Mouse (Mus musculus): Measurements from ENCODE around the gene Ascc1.
"Not testable (repeated sequence)": the region's sequence is repeated elsewhere in the genome, so short reads cannot be mapped to it uniquely, and the experiment has no call there.

The Ascc1 gene

DNA sequence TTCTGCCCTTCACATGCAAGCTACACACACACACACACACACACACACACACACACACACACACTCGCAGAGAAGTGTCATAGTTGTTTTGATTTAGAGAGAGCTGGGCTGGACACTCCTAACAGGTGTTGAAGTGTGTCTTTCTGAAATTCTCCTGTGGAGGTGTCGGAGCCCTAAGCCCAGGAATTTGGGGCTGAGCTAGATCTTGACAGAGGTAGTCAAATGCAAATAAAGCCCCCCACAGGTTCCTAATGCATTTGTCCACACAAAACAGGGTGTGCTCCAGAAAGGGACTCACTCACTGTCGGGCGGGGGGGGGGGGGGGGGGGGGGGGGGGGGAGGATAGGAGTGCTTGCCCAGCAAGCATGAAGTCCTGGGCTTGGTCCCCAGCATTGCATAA, 25.5 kb upstream of the Ascc1 start:
- no peak for DNase-seq (ENCODE audit: low read depth, low spot score)

DNA sequence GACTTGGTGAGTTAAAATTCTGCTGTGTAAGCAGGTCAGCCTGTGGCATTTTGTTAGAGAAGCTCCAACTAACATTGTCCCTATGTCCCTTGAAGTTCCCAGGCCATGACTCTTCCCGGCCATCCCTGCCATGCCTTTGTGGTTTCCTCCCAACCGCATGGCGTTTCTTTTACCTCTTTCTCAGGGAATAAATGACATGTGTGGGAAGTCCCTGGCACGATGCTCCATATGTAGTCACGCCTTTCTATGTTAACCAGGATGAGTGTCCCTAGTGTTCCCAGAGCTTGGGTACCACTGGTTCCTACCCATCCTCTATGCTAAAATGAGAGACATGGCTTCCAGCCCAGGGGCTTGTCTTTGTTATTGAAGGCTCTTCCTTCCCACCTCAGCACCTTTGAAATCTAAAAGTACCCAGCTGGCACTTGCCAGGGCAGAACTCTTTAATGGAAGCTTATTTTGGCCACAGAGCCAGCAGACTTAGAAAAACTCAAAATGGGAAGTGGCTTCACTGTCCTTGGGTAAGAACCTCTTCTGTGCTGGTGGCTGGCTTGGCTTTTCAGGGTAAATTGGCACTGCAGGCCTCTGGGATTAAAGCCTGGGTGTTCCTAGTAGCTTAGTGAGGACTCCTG, 24.8 kb upstream of the Ascc1 start:
- no peak for DNase-seq (ENCODE audit: low read depth, low spot score)

DNA sequence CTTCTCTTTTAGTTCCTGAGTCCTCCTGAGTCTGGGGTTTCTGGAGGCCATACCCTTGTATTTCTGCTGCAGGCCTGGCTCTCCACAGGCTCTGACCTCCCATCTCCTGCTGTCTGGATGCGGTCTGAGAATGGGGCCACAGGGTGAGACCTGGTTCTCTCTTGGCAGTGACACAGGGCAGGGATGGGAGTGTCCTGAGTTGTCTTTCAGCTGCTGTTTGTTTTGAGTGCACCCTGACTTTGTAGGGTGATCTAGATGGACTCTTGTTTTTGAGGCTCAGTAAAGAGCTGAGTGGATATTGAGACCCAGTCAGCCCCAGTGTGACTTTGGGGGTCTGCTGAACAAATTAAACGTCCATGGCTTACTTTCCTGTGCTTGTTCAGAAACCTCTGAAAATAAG, 24.2 kb upstream of the Ascc1 start:
- no peak for DNase-seq (ENCODE audit: low read depth, low spot score)

DNA sequence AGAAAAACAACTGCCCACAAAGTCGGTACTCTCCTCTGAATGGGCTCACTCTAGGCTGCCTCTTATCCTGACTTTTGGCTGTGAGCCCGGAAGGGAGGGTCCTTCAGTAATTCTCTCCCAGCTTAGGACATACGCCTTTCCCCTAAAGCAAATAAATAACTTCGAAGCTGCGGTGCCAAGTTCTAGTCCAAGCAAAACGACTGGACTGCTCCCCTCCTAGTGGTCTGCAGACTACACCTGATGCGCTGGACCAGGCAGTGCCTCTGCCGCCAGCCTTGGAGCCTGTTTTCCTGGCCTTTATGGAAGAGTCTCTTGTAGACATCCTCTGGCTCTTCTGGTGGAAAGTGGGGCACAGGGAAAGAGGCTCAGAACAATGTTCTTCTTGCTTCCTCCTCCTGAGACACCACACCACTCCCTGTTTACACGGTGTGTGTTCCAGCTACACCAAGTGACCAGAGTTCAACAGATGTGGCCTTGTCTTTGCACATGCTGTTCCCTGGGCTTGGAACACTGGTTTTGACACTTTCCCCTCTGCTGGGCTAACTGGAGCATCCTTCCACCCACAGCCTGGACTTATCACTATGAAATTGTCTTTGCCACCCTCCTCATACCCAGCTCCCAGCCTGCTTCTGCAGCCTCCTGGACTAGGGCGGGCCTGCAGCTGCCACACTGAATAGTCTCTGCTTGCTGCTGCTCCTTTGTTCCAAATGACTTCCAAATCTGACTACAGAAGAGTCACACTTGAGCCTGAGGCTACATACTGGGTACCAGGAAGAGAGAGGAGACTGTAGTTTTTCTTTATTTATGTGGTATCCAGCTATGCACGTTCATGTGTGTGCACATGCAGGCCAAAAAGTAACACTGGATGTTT, 23.5 kb upstream of the Ascc1 start:
- peak; percentile 72 for DNase-seq (ENCODE audit: low read depth, low spot score)

DNA sequence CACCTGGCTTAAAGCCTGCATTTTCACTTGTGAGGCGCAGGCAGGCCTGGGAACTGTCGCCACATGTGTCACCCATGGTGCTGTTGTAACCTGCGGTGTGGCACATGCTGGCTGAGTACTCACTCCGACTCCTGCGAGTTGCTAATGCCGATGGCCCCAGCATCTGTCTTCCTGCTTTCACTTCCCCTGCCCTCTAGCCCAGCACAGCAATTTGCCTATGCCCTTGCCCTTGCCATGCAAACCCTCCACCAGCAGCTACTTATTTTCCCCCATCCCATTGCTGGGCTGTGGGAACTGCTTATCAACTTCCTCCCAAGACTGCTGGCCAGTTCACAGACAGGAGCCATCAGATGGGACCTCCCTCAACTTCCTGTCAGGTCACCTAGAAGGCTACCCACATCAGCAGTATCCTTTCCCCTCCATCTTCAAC, 21.8 kb upstream of the Ascc1 start:
- no peak for DNase-seq (ENCODE audit: low read depth, low spot score)

DNA sequence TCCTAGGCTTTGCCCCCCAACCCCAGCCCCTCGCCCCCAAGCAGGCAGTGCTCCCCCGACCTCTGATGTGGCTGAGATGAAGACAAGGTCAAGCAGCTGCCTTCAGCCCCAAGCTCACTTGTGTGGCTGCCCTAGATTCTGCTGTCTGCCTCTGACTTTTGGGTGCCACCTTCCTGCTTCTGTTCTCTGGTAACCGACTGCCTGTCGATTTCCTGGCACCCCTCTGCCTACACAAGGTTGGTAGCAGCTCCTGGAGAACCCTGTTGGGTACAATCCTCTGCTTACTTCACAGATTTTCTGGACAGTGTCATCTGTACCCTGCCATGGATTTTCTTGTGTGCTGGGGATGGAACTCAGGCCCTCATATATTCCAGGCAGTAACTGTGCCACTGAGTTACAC, 21.3 kb upstream of the Ascc1 start:
- no peak for DNase-seq (ENCODE audit: low read depth, low spot score)

DNA sequence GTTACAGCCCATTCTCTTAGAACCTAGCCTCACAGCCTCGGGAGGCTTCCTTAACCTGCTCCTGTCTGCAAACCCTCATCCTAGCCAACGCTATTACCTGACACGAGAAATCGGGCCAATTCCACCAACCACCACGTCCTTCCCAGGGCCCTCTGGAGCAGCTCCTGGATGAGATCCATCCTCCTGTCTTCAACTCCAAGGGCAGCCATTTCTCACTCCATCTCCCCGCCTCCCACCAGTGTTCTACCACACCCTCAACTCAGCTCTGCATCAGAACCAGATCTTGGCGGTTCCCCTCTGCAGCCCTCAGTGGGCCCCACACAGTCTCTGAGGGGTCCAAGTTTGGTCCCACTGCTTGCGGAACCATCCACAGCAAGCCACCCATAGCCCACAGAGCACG, 20.8 kb upstream of the Ascc1 start:
- no peak for DNase-seq (ENCODE audit: low read depth, low spot score)

DNA sequence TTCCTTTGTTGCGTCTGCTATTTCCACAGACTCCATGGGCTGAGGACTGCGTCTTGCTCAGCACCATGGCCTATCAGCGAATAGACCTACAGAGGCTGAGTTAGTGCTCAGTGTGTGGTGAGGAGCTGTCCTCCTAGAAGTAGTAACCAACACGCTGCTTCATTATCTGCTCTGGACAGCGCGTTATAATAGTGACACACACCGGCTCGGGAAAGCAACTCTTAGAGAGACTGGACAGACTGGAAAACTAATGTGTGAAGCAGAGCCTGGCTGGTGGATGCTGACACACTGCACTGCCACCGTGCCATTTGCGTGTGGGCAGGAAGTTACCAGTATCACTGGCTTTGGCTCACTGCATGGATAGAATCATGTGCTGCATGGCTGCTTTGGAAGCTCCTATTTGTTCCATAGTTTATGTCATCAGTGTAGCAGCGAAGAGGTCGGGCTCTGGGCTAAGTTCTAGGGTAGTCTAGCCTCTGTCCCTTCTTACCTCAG, 20.2 kb upstream of the Ascc1 start:
- DNase-seq (ENCODE audit: low read depth, low spot score): no peak

DNA sequence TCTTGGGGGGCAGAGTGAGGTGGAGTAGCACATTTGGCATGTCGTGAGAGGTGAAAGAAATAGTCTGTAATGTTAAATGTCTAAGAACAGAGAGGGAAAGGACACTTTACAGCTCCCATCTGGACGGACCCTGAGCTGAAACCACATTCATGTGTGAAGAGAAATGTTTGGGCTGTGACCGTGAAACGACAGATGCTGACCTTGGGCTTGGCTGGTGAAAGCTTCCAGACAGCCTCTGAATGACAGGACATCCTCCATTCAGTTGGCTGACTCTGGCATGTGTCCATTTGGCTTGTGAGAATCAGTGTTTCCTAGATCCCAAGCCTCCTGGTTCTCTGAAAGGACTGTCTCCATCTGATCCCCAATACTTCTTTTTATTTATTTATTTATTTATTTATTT, 14.6 kb upstream of the Ascc1 start:
- no peak for DNase-seq (ENCODE audit: low read depth, low spot score)

DNA sequence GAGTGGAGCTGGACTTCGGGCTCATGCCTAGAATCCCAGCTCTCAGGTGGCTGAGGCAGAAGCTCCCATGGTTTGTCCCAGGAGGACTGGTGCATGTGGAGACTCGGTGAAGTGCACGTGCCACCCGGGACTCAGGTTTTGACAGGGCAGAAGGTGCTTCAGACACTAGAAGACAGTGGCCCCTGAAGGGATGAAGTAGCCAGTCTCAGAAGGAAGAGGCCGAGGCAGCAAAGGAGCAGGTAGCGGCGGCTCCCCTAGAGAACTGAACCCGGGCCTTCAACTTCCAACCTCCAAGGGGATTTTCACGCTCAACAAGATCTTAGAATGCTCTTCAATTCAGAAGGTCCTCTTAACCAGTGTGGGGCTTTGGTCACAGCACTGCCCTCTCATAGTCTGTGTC, 12.2 kb upstream of the Ascc1 start:
- no peak for DNase-seq (ENCODE audit: low read depth, low spot score)

DNA sequence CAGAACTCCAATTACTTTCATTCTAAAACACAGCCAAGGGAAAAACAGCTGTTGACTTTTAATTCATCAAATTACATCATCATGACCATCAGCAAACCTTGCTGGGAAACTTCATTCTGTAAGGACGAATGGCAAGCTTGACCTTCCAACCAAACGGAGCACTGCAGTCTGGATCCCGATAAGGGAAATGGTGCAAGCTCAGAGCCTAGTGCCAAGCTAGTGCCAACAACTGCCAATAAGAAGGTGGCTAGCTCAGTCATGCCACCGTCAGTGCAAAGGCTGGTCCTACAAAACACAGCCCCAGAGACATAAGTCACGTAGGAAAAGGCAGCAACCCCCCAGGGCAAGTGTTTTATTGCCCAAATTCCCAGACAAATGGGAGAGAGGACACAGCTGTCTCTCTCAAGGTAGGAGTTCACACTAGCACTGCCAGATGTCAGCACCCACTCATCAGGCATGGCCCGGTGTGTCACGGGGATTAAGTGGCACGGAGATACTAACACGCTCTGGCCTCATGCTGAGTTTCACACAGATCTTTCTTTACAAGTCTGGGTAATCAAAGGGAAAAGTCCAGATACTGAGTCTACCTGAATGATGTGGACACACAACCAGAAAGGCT, 11.2 kb upstream of the Ascc1 start:
- no peak for DNase-seq (ENCODE audit: low read depth, low spot score)

DNA sequence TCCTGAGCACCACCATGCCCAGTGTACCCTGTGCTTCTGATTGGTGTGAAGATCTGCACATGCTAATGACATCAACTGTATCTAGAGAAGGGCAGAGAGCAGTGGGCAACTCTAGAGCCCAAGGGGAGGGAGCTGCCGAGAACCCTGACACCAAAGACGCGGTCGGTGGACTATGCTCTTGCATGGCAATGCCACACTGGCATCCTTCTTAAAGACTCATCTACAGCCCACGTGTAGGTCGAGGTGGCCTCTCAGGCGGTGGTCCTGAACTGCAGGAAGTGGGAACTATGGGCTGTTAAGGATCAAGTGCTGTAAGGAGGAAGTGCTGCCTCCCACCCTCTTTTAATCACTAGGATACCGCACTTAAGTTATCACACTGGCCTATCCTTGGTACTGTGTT, 10.6 kb upstream of the Ascc1 start:
- DNase-seq (ENCODE audit: low read depth, low spot score): no peak

DNA sequence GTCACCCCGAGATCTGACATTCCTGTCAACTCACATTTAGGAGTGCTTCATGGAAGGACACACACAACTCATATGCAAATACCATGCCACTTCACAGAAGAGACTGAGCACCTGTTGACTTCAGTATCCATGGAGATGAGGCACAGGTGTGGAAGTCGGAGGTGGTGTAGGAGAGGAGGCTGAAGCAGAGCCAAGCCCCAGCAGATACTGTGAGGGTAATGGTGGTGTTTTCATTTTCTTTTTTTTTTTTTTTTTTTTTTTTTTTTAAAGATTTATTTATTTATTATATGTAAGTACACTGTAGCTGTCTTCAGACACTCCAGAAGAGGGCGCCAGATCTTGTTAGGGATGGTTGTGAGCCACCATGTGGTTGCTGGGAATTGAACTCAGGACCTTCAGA, 8.8 kb upstream of the Ascc1 start:
- not testable (repeated sequence) for DNase-seq (ENCODE audit: low read depth, low spot score)

DNA sequence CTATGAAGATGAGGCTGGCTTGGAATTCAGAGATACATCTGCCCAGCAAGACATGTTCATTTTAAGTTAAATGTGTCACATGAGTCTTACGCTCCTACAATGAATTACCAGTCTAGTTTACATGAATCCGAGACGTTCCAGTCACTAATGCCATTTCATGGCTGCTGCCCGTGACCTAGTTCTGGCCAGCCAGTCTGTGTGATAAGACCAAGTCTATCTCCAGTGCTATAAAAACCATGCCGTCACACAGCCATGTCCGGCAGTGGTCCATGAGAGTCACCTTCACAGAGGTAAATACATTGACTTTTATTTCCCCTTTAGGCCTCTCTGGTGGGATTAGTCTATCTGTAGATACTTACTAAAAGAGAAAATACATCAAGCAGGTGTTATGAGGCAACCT, 6.7 kb upstream of the Ascc1 start:
- DNase-seq (ENCODE audit: low read depth, low spot score): no peak

DNA sequence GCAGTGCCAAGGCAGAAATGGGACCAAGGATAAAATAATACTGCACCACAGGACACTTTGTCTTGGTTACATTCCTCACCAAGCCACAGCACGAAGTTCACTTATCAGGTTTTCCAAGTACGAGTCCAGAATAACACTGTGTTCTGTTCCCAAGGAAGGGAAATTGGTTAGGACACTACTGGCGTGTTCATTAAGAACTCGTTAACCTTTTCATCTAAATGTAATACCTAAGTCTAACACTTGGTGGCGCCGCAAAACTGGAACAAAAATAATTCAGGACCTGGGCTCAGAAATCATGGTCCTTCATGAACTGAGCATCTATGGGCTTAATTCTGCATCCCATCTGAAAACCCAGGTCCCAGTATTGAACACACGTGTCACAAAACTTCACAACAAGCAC, 5.0 kb upstream of the Ascc1 start:
- peak; percentile 76 for DNase-seq (ENCODE audit: low read depth, low spot score)

DNA sequence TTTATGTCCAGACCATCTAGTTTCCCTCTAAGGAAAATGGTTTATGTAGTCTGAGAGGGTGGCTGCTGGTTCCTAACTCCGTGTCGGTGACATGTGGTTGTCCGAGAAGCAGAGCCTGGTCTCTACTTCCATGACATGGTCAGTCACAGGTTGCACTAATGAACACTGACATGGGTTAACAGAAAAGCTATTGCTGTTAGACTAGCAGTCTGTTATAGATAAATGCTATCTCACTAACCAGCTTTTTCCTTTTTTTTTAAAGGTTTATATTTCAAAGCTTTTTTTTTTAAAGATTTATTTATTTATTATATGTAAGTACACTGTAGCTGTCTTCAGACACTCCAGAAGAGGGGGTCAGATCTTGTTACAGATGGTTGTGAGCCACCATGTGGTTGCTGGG, 3.5 kb upstream of the Ascc1 start:
- no peak for DNase-seq (ENCODE audit: low read depth, low spot score)

DNA sequence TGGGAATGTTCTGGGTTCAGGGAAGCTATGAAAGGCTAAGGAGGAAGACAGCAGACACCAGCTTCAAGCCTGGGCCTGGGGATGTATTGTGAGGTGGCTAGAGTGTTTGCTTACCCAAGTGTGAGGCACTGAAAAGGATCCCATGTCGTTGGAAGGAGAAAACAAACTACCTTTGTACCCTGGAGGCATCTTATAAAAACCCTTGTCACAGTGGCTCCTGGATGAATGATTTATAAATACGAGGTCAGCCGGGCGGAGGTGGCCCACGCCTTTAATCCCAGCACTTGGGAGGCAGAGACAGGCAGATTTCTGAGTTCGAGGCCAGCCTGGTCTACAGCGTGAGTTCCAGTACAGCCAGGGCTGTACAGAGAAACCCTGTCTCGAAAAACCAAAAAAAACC, 942 bp upstream of the Ascc1 start:
- not testable (repeated sequence) for DNase-seq (ENCODE audit: low read depth, low spot score)

DNA sequence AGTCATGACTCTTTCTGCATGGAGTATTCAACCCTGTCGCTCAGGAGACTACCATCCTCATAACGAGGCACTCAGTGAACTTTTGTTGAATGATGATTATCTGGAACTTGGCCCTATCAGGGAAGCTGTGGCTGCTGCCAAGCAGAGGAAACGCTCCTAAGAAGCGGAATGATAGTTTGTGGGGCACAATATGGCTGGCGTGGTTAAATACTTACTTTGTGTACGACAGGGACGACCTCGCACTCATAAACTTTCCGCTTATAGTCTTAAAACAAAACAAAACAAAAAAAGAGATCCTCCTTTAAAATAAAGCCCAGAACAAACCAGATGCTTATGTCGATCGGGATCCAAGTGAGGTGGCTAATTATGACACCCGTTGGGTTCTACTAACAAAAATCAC, 402 bp upstream of the Ascc1 start:
- no peak for DNase-seq (ENCODE audit: low read depth, low spot score)

DNA sequence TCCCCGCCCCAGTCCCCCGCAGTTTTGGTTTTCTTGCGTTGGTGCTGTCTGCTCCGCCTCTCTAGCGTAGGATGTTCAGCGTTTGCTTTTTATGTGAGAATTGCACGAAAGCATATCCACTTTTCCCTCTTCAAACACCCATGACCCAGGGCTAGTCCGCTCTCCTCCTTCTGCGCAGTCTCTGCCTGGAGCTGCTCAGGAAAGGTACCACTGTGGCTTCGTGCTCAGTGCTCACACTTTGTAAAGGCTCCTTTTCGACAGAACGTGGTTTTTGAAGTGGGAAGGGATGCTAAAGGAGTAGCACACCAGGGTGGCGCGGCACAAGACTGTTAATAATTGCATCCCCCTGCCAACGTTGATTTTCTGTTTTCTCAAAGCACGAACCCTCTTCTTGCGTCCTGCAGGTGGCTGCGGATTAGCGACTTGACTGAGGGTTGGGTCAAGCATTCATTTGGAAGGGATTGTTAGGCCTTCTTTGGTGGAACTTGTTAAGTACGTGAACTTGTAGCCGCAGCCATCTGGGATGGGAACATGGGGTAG, 678 bp downstream of the Ascc1 start:
- no peak for DNase-seq (ENCODE audit: low read depth, low spot score)

DNA sequence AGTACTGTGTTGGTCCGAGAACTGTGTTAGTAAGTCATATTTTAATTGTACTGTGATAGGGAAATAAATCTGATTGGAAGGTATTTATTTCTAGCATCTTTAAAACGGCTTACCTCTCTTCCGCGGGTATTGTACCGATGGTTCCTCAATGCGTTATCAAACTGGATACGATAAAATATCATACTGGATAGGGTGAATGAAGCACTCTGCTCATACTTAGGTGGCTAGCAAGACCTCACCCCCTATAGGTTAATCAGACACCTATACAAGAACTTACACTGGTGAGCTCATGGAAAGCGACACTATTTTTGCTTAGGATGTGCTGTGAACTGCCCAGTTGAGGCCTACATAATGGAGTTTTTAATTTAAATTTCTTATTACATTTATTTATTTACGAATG, 1.2 kb downstream of the Ascc1 start:
- DNase-seq (ENCODE audit: low read depth, low spot score): no peak

DNA sequence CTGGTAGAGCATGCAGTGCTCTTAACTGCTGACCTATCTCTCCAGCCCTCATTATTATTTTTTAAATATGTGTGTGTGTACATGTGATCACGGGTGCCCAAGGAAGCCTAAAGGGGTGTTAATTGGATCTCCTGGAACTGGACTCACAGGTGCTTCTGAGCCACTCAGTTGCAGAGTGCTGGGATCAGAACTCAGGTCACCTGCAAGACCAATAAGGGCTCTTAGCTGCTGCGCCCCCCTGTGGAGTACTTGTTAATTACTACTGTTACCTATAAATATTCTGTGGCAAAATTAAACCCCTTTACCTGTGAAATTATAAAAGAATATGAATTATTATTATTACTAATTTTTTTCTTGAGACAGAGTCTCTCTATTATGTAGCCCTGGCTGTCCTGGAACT, 2.7 kb downstream of the Ascc1 start:
- DNase-seq (ENCODE audit: low read depth, low spot score): no peak

DNA sequence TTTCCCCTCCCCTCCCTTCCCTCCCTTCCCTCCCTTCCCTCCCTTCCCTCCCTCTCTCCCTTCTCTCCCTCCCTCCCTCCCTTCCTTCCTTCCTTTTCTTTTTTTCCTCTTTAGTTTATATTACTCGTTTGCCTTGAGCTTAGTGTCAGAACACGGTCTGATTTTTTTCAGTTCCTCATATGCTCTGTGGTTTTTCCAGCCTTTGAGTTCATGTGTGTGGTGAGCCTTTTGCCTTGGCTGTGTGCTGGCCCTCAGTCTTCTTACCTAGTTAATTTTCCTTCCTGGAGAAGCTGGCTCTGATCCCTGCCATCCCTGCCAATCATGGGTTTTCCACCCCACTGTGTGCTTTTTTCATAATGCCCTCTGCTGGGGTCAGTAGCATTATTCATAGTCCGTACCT, 6.5 kb downstream of the Ascc1 start:
- DNase-seq (ENCODE audit: low read depth, low spot score): no peak

DNA sequence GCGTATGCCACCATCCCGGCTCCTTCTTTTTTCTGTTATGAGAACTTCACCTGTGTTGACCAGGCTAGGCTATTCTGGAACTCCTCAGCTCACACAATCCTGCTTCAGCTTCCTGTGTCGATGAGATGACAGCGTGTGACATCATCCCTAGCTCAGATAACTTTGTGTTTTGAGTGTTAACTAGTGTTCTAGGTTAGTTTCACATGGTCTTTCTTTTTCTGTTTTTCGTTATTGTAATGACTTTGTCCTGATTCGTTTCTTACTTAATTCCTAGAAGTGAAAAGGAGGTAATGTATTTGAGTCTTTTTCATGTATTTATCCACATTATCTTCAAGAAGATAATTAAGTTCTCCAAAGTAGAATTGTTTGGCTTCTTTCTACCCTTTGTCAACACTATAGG, 13.6 kb downstream of the Ascc1 start:
- no peak for DNase-seq (ENCODE audit: low read depth, low spot score)

Measured in skeletal muscle tissue, adult 2 months (tissue).